Mouse (Mus musculus): ENCODE measurements around the gene Lmo1. TPM values are rescaled to one million over a fixed set of nuclear protein-coding genes. Genes with fewer than 3 reads are reported as not detected.

The Lmo1 gene
- total and polyA plus RNA-seq, 2 experiments from 2014 or later: 59.4 to 86.5 TPM

GRCm38 (mm10) chr7:109165931-109166585 is 8.9 kb downstream of the Lmo1 start:
- Histone ChIP-seq H3K36me3 (ENCODE audit: insufficient read depth) (no peaks in the 10 kb centered on the region), H3K9ac (peak overlapping the region; percentile 31; the same call in 1 of the 2 replicates), H3K27me3 (ENCODE audit: insufficient read depth, low read length) (no peaks in the 10 kb centered on the region), H3K4me1 (ENCODE audit: insufficient read depth) (peaks cover 3% of the 10 kb centered on the region), H3K27ac (ENCODE audit: low read depth, low read length) (no peak overlapping the region), H3K9me3 (ENCODE audit: low read length) (no peaks in the 10 kb centered on the region), H3K4me3 (ENCODE audit: low read depth, low read length) (no peak overlapping the region), H3K4me2 (ENCODE audit: low read depth) (peak overlapping the region; percentile 39)
- ATAC-seq (peak; percentile 26; the same call in 1 of the 2 replicates), DNase-seq (peak; percentile 25)
- 15% methylated on average over 17 of the region's 17 CpGs for WGBS
- no peak for TF ChIP-seq CTCF (IDR thresholded peaks at IDR 0.05; ENCODE audit: low read depth)

GRCm38 (mm10) chr7:109154331-109154730 is 20.7 kb downstream of the Lmo1 start:
- no peak for TF ChIP-seq CTCF (IDR thresholded peaks at IDR 0.05; ENCODE audit: low read depth)
- no peak overlapping the region for H3K27ac ChIP-seq (ENCODE audit: low read depth, low read length)
- 45% methylated on average over 11 of the region's 11 CpGs for WGBS
- H3K36me3 ChIP-seq (ENCODE audit: insufficient read depth): no peaks in the 10 kb centered on the region
- no peak overlapping the region for H3K4me3 ChIP-seq (ENCODE audit: low read depth, low read length)
- no peaks in the 10 kb centered on the region for H3K9me3 ChIP-seq (ENCODE audit: low read length)
- no peak overlapping the region for H3K9ac ChIP-seq
- DNase-seq: no peak
- no peak for ATAC-seq
- H3K27me3 ChIP-seq (ENCODE audit: insufficient read depth, low read length): no peaks in the 10 kb centered on the region
- no peak overlapping the region for H3K4me2 ChIP-seq (ENCODE audit: low read depth)
- H3K4me1 ChIP-seq (ENCODE audit: insufficient read depth): no peaks in the 10 kb centered on the region

- Histone ChIP-seq H3K4me3 (ENCODE audit: low read depth, low read length) (no peak overlapping the region), H3K9ac (no peak overlapping the region), H3K27me3 (ENCODE audit: insufficient read depth, low read length) (no peaks in the 10 kb centered on the region), H3K27ac (ENCODE audit: low read depth, low read length) (no peak overlapping the region), H3K36me3 (ENCODE audit: insufficient read depth) (no peaks in the 10 kb centered on the region), H3K9me3 (ENCODE audit: low read length) (no peaks in the 10 kb centered on the region), H3K4me1 (ENCODE audit: insufficient read depth) (no peaks in the 10 kb centered on the region), H3K4me2 (ENCODE audit: low read depth) (no peak overlapping the region)
- TF ChIP-seq CTCF (IDR thresholded peaks at IDR 0.05; ENCODE audit: low read depth): no peak
- 42% methylated on average over 5 of the region's 5 CpGs for WGBS
- ATAC-seq (no peak), DNase-seq (no peak)
These were observed 21.5 kb downstream of the Lmo1 start for GRCm38 (mm10) chr7:109153538-109153937.

- no peaks in the 10 kb centered on the region for H3K27me3 ChIP-seq (ENCODE audit: insufficient read depth, low read length)
- no peak overlapping the region for H3K4me3 ChIP-seq (ENCODE audit: low read depth, low read length)
- DNase-seq (no peak), ATAC-seq (peak; percentile 34; the same call in 1 of the 2 replicates)
- no peaks in the 10 kb centered on the region for H3K36me3 ChIP-seq (ENCODE audit: insufficient read depth)
- no peaks in the 10 kb centered on the region for H3K9me3 ChIP-seq (ENCODE audit: low read length)
- 40% methylated on average over 4 of the region's 4 CpGs for WGBS
- no peak overlapping the region for H3K27ac ChIP-seq (ENCODE audit: low read depth, low read length)
- no peak overlapping the region for H3K9ac ChIP-seq
- H3K4me1 ChIP-seq (ENCODE audit: insufficient read depth): no peaks in the 10 kb centered on the region
- H3K4me2 ChIP-seq (ENCODE audit: low read depth): no peak overlapping the region
- no peak for TF ChIP-seq CTCF (IDR thresholded peaks at IDR 0.05; ENCODE audit: low read depth)
These were observed 23.9 kb downstream of the Lmo1 start for GRCm38 (mm10) chr7:109151088-109151487.

- Histone ChIP-seq H3K4me2 (ENCODE audit: low read depth) (no peak overlapping the region), H3K4me1 (ENCODE audit: insufficient read depth) (peaks cover 10% of the 10 kb centered on the region; the same call in 1 of the 2 replicates), H3K27ac (ENCODE audit: low read depth, low read length) (no peak overlapping the region), H3K4me3 (ENCODE audit: low read depth, low read length) (no peak overlapping the region), H3K27me3 (ENCODE audit: insufficient read depth, low read length) (no peaks in the 10 kb centered on the region), H3K9ac (no peak overlapping the region), H3K36me3 (ENCODE audit: insufficient read depth) (no peaks in the 10 kb centered on the region), H3K9me3 (ENCODE audit: low read length) (no peaks in the 10 kb centered on the region)
- TF ChIP-seq CTCF (IDR thresholded peaks at IDR 0.05; ENCODE audit: low read depth): no peak
- no peak for ATAC-seq
- no peak for DNase-seq
- 46% methylated on average over 8 of the region's 8 CpGs for WGBS
These were observed 29.8 kb downstream of the Lmo1 start for GRCm38 (mm10) chr7:109145211-109145610.

- TF ChIP-seq CTCF (IDR thresholded peaks at IDR 0.05; ENCODE audit: low read depth): peak; percentile 33
- DNase-seq: no peak
- Histone ChIP-seq H3K4me3 (ENCODE audit: low read depth, low read length) (no peak overlapping the region), H3K27me3 (ENCODE audit: insufficient read depth, low read length) (no peaks in the 10 kb centered on the region), H3K4me1 (ENCODE audit: insufficient read depth) (peaks cover 10% of the 10 kb centered on the region; the same call in 1 of the 2 replicates), H3K9me3 (ENCODE audit: low read length) (no peaks in the 10 kb centered on the region), H3K27ac (ENCODE audit: low read depth, low read length) (no peak overlapping the region), H3K4me2 (ENCODE audit: low read depth) (no peak overlapping the region), H3K36me3 (ENCODE audit: insufficient read depth) (no peaks in the 10 kb centered on the region), H3K9ac (no peak overlapping the region)
- ATAC-seq: no peak
- WGBS: 69% methylated on average over 11 of the region's 11 CpGs
These were observed 30.3 kb downstream of the Lmo1 start for GRCm38 (mm10) chr7:109144705-109145104.

GRCm38 (mm10) chr7:109142564-109142963 is 32.4 kb downstream of the Lmo1 start:
- peaks cover 10% of the 10 kb centered on the region; the same call in 1 of the 2 replicates for H3K4me1 ChIP-seq (ENCODE audit: insufficient read depth)
- peak; percentile 50 for DNase-seq
- no peak for ATAC-seq
- H3K27me3 ChIP-seq (ENCODE audit: insufficient read depth, low read length): no peaks in the 10 kb centered on the region
- H3K36me3 ChIP-seq (ENCODE audit: insufficient read depth): no peaks in the 10 kb centered on the region
- no peaks in the 10 kb centered on the region for H3K9me3 ChIP-seq (ENCODE audit: low read length)
- WGBS: 29% methylated on average over 2 of the region's 2 CpGs
- no peak for TF ChIP-seq CTCF (IDR thresholded peaks at IDR 0.05; ENCODE audit: low read depth)
- no peak overlapping the region for H3K27ac ChIP-seq (ENCODE audit: low read depth, low read length)
- no peak overlapping the region for H3K4me3 ChIP-seq (ENCODE audit: low read depth, low read length)
- H3K4me2 ChIP-seq (ENCODE audit: low read depth): no peak overlapping the region
- H3K9ac ChIP-seq: no peak overlapping the region
